Mouse (Mus musculus) midbrain, embryonic 13.5 days (tissue): ENCODE measurements around the gene Igf2bp2. TPM values are rescaled to one million over a fixed set of nuclear protein-coding genes. Genes with fewer than 3 reads are reported as not detected.

Source experiments
- polyA plus RNA-seq: library from polyadenylated mRNA; unstranded; fragments of >200 nt; fragmentation: Nextera tagmentation; extraction: Ambion mirVana; gene quantifications from 2 replicates; pipeline ENCODE4 v1.2.1, GENCODE M21; 2015

Igf2bp2 gene
- polyA plus RNA-seq, 1 experiment from 2014 or later: 32.2 TPM

Other genes with a start within 250 kb of the Igf2bp2 start
- gene Tmem41a, start 215.7 kb downstream of the Igf2bp2 start, polyA plus RNA-seq: 28.3 and 28.9 TPM in 2 replicates
- 0.14 and 0.20 TPM in 2 replicates for gene Liph, start 167.6 kb downstream of the Igf2bp2 start, polyA plus RNA-seq
- gene Senp2, start 153.8 kb downstream of the Igf2bp2 start, polyA plus RNA-seq: 48.1 and 50.1 TPM in 2 replicates
- gene Tra2b, start 102.7 kb upstream of the Igf2bp2 start, polyA plus RNA-seq: 341 and 356 TPM in 2 replicates